41 mouse cellular contexts compared by ENCODE assay signal in genomic region chr13:34956901-34957300, GRCm38 (mm10). TPM values are rescaled to one million over a fixed set of nuclear protein-coding genes. Genes with fewer than 3 reads are reported as not detected.
DNase-seq lines count a peak whose midpoint lies in the region; ATAC-seq lines count a peak whose summit lies in the region.
"Had no signal": no experiment of that assay in that cellular context is flagged by ENCODE, and none has a peak within 500 bp of the region (broad histone marks: within the 10 kb centered on the region; RNA-seq: fewer than 3 reads in every experiment).

No protein-coding gene starts in this region.

- no peak overlapping the region for H3K4me3 ChIP-seq in heart, embryonic 16.5 days (ENCODE audit: low read length)
- no peak overlapping the region for H3K4me3 ChIP-seq in midbrain, embryonic 13.5 days (replicated peaks)
- no peak overlapping the region for H3K4me3 ChIP-seq in hindbrain, embryonic 10.5 days
- H3K4me3 ChIP-seq: embryonic facial prominence, embryonic 10.5 days; embryonic facial prominence, embryonic 15.5 days; forebrain, embryonic 12.5 days; liver, embryonic 15.5 days; megakaryocyte, embryonic 14.5 days; midbrain, embryonic 12.5 days; neural tube, embryonic 15.5 days; stomach, embryonic 15.5 days had no signal

- H3K9ac ChIP-seq in heart, embryonic 16.5 days (ENCODE audit: low read length), result no peak overlapping the region
- no peak overlapping the region for H3K9ac ChIP-seq in midbrain, embryonic 13.5 days (replicated peaks)
- H3K9ac ChIP-seq: embryonic facial prominence, embryonic 15.5 days; forebrain, embryonic 12.5 days; forebrain, postnatal 0 days; liver, embryonic 15.5 days; midbrain, embryonic 12.5 days; neural tube, embryonic 15.5 days; stomach, embryonic 15.5 days had no signal

- no peaks in the 10 kb centered on the region for H3K27me3 ChIP-seq in heart, embryonic 16.5 days (ENCODE audit: control insufficient read depth, insufficient read depth, low read length)
- H3K27me3 ChIP-seq in midbrain, embryonic 13.5 days, result no peaks in the 10 kb centered on the region
- H3K27me3 ChIP-seq in hindbrain, embryonic 10.5 days (ENCODE audit: insufficient read depth, poor library complexity, severe bottlenecking), result no peaks in the 10 kb centered on the region
- H3K27me3 ChIP-seq: embryonic facial prominence, embryonic 15.5 days; forebrain, embryonic 12.5 days; liver, embryonic 15.5 days; midbrain, embryonic 12.5 days; neural tube, embryonic 15.5 days; stomach, embryonic 15.5 days had no signal

- 76% methylated on average over 4 of the region's 4 CpGs for WGBS in heart, embryonic 16.5 days
- WGBS in midbrain, embryonic 13.5 days, result 89% methylated on average over 4 of the region's 4 CpGs
- WGBS in hindbrain, embryonic 10.5 days, result 87% methylated on average over 4 of the region's 4 CpGs

- no peaks in the 10 kb centered on the region for H3K36me3 ChIP-seq in heart, embryonic 16.5 days (ENCODE audit: control insufficient read depth, insufficient read depth)
- H3K36me3 ChIP-seq in midbrain, embryonic 13.5 days, result no peaks in the 10 kb centered on the region
- H3K36me3 ChIP-seq in hindbrain, embryonic 10.5 days, result no peaks in the 10 kb centered on the region
- H3K36me3 ChIP-seq: embryonic facial prominence, embryonic 10.5 days; embryonic facial prominence, embryonic 15.5 days; forebrain, embryonic 12.5 days; liver, embryonic 15.5 days; midbrain, embryonic 12.5 days; neural tube, embryonic 15.5 days; stomach, embryonic 15.5 days had no signal

- no peak for DNase-seq in heart, postnatal 10 days
- DNase-seq in thymus, postnatal 10 days (ENCODE audit: low spot score in 2 of 2), result peak; percentile 51 to 52
- DNase-seq in lung, adult 18-20 months, result no peak
- DNase-seq in hindbrain, embryonic 10.5 days (ENCODE audit: low spot score), result no peak
- DNase-seq in gastrocnemius, adult 18-20 months (ENCODE audit: low spot score), result no peak
- DNase-seq: adrenal gland, adult 2 months; adrenal gland, postnatal 36 days; cerebellum, adult 18-20 months; cerebellum, postnatal 14 days; forebrain, postnatal 0 days; gastrocnemius, postnatal 25 days; heart, adult 18-20 months; kidney, adult 9 months; kidney, postnatal 10 days; liver; lung, postnatal 4 days; retina, postnatal 1 day; right cerebral cortex, postnatal 14 days had no signal

- intact Hi-C loops in heart, postnatal 10 days (cut with DNase I), result no loop called here

- peak; percentile 37; the same call in 1 of the 2 replicates for ATAC-seq in heart, embryonic 16.5 days (replicated peaks; ENCODE audit: extremely low read depth, insufficient read depth, low FRiP score)
- ATAC-seq in inflammation-experienced regulatory T-cells, adult 6 months, result peak; percentile 78
- no peak for ATAC-seq in midbrain, embryonic 13.5 days
- ATAC-seq: forebrain, postnatal 0 days; hindbrain, postnatal 0 days; intestine, postnatal 0 days had no signal

- H3K9me3 ChIP-seq in heart, embryonic 16.5 days (replicated peaks; ENCODE audit: control insufficient read depth, low read length), result no peaks in the 10 kb centered on the region
- H3K9me3 ChIP-seq in midbrain, embryonic 13.5 days, result no peaks in the 10 kb centered on the region
- H3K9me3 ChIP-seq in hindbrain, embryonic 10.5 days, result peaks cover 3% of the 10 kb centered on the region; the same call in 1 of the 2 replicates
- H3K9me3 ChIP-seq: embryonic facial prominence, embryonic 10.5 days; embryonic facial prominence, embryonic 15.5 days; forebrain, embryonic 12.5 days; liver, embryonic 15.5 days; midbrain, embryonic 12.5 days; neural tube, embryonic 15.5 days; stomach, embryonic 15.5 days had no signal

- H3K27ac ChIP-seq in heart, embryonic 16.5 days (ENCODE audit: low read length), result no peak overlapping the region
- H3K27ac ChIP-seq in midbrain, embryonic 13.5 days, result no peak overlapping the region
- H3K27ac ChIP-seq in hindbrain, embryonic 10.5 days, result no peak overlapping the region
- H3K27ac ChIP-seq: embryonic facial prominence, embryonic 10.5 days; embryonic facial prominence, embryonic 15.5 days; forebrain, embryonic 12.5 days; hindbrain, postnatal 0 days; liver, embryonic 15.5 days; midbrain, embryonic 12.5 days; neural tube, embryonic 15.5 days; stomach, embryonic 15.5 days had no signal

- no peaks in the 10 kb centered on the region for H3K4me1 ChIP-seq in heart, embryonic 16.5 days (ENCODE audit: control insufficient read depth, insufficient read depth, low read length)
- no peaks in the 10 kb centered on the region for H3K4me1 ChIP-seq in midbrain, embryonic 13.5 days (replicated peaks)
- H3K4me1 ChIP-seq in hindbrain, embryonic 10.5 days (replicated peaks), result no peaks in the 10 kb centered on the region
- H3K4me1 ChIP-seq: embryonic facial prominence, embryonic 10.5 days; embryonic facial prominence, embryonic 15.5 days; forebrain, embryonic 12.5 days; liver, embryonic 15.5 days; megakaryocyte, embryonic 14.5 days; midbrain, embryonic 12.5 days; neural tube, embryonic 15.5 days; stomach, embryonic 15.5 days had no signal

- no peak overlapping the region for H3K4me2 ChIP-seq in heart, embryonic 16.5 days (ENCODE audit: low read depth, low read length)
- H3K4me2 ChIP-seq in midbrain, embryonic 13.5 days (replicated peaks), result no peak overlapping the region
- H3K4me2 ChIP-seq: embryonic facial prominence, embryonic 15.5 days; forebrain, embryonic 12.5 days; heart, embryonic 11.5 days; liver, embryonic 15.5 days; midbrain, embryonic 12.5 days; neural tube, embryonic 15.5 days; stomach, embryonic 15.5 days had no signal

RNA-seq across cellular contexts. Expression of gene Eci3, which starts 6.7 kb away (rescaled TPM):
- polyA plus RNA-seq in heart, embryonic 16.5 days (2015; fragmentation: Nextera tagmentation; extraction: Ambion mirVana), result 0.29 and 0.42 TPM in 2 replicates
- total RNA-seq in heart, postnatal 10 days (2021), result 1 to 10 TPM; 2.3 to 3.2 TPM
- polyA plus RNA-seq in inflammation-experienced regulatory T-cells, adult 6 months (2017; shearing (Covaris generic)), result under 1 TPM in 1 of 3 experiments, not detected in 2; 0.78 TPM
- polyA plus RNA-seq in midbrain, embryonic 13.5 days (2015; fragmentation: Nextera tagmentation; extraction: Ambion mirVana), result 0.31 and 0.47 TPM in 2 replicates
- 0.27 and 0.60 TPM in 2 replicates for polyA plus RNA-seq in hindbrain, embryonic 10.5 days (2016; fragmentation: Nextera tagmentation; extraction: Ambion mirVana)
- total RNA-seq in gastrocnemius, adult 18-20 months (2021), result under 1 TPM; 0.66 to 0.83 TPM
- total RNA-seq: forebrain, postnatal 0 days; hematopoietic stem cell, adult 5-6 weeks; hindbrain, postnatal 0 days had no signal
- polyA plus RNA-seq: C2C12; cortical plate, adult 2 months; liver, embryonic 15.5 days had no signal

RNA-seq across cellular contexts. Expression of gene 4933417A18Rik, which starts 32.7 kb away (rescaled TPM):
- polyA plus RNA-seq in heart, embryonic 16.5 days (2015; fragmentation: Nextera tagmentation; extraction: Ambion mirVana), result not detected in 2 replicates
- not detected for total RNA-seq in heart, postnatal 10 days (2021)
- polyA plus RNA-seq in inflammation-experienced regulatory T-cells, adult 6 months (2017; shearing (Covaris generic)), result not detected
- not detected in 2 replicates for polyA plus RNA-seq in midbrain, embryonic 13.5 days (2015; fragmentation: Nextera tagmentation; extraction: Ambion mirVana)
- not detected in 2 replicates for polyA plus RNA-seq in hindbrain, embryonic 10.5 days (2016; fragmentation: Nextera tagmentation; extraction: Ambion mirVana)
- not detected for total RNA-seq in gastrocnemius, adult 18-20 months (2021)
- total RNA-seq: adrenal gland, adult 2 months; adrenal gland, postnatal 36 days; forebrain, postnatal 0 days; gastrocnemius, postnatal 25 days; heart, adult 18-20 months; hematopoietic stem cell, adult 5-6 weeks; hindbrain, postnatal 0 days; left cerebral cortex, postnatal 14 days had no signal
- polyA plus RNA-seq: adrenal gland, adult 2 months; brain, embryonic 14.5 days; C2C12; cortical plate, adult 2 months; embryonic facial prominence, embryonic 10.5 days; embryonic facial prominence, embryonic 15.5 days; forebrain, embryonic 12.5 days; forebrain, postnatal 0 days; heart, embryonic 11.5 days; heart, postnatal 0 days; hindbrain, postnatal 0 days; intestine, postnatal 0 days; large intestine, adult 2 months; limb, embryonic 11.5 days; liver, embryonic 15.5 days; lung, embryonic 16.5 days; midbrain, embryonic 12.5 days; neural tube, embryonic 15.5 days; stomach, embryonic 15.5 days had no signal

RNA-seq across cellular contexts. Expression of gene Fam217a, which starts 32.8 kb away (rescaled TPM):
- polyA plus RNA-seq in heart, embryonic 16.5 days (2015; fragmentation: Nextera tagmentation; extraction: Ambion mirVana), result 1.5 and 1.6 TPM in 2 replicates
- total RNA-seq in heart, postnatal 10 days (2021), result under 1 TPM; 0.27 to 0.29 TPM
- not detected for polyA plus RNA-seq in inflammation-experienced regulatory T-cells, adult 6 months (2017; shearing (Covaris generic))
- 0.76 and 1.1 TPM in 2 replicates for polyA plus RNA-seq in midbrain, embryonic 13.5 days (2015; fragmentation: Nextera tagmentation; extraction: Ambion mirVana)
- 1.3 and 1.4 TPM in 2 replicates for polyA plus RNA-seq in hindbrain, embryonic 10.5 days (2016; fragmentation: Nextera tagmentation; extraction: Ambion mirVana)
- total RNA-seq in gastrocnemius, adult 18-20 months (2021), result not detected
- total RNA-seq: gastrocnemius, postnatal 25 days; hematopoietic stem cell, adult 5-6 weeks had no signal
- polyA plus RNA-seq: C2C12 had no signal

Comparison
In these comparisons a context has a peak if more than half of its experiments do, and no peak if none do; other contexts are left out.
1. DNase-seq: peak in thymus, postnatal 10 days (2 of 2); none in heart, postnatal 10 days (0 of 2), lung, adult 18-20 months (0 of 2), hindbrain, embryonic 10.5 days (single experiment) and gastrocnemius, adult 18-20 months (single experiment).